Mouse (Mus musculus) neural tube, embryonic 13.5 days (tissue): Measurements from ENCODE around the gene Olfr1424. TPM values are rescaled to one million over a fixed set of nuclear protein-coding genes. Genes with fewer than 3 reads are reported as not detected.
"Not testable (repeated sequence)": the region's sequence is repeated elsewhere in the genome, so short reads cannot be mapped to it uniquely, and the experiment has no call there.

Source experiments
- ATAC-seq: fragments of 200-750 bp; cut with Nextera tagmentation; 2 replicates; pipeline ENCODE4 v1.8.0; 2017; ENCODE audit warnings: low read depth, mild to moderate bottlenecking, moderate TSS enrichment, moderate library complexity
- H3K27ac ChIP-seq: fragments of 300-500 bp; sonication (generic); replicated peaks from 2 replicates; pipeline ENCODE4 v1.5.1; 2015; ENCODE audit warnings: moderate library complexity, mild to moderate bottlenecking, inconsistent platforms
- H3K27me3 ChIP-seq: fragments of 300-500 bp; sonication (generic); 2 replicates; pipeline ENCODE4 v1.6.1; 2015; ENCODE audit warnings: mild to moderate bottlenecking, inconsistent platforms
- H3K36me3 ChIP-seq: fragments of 300-500 bp; sonication (generic); 2 replicates; pipeline ENCODE4 v1.6.1; 2015; ENCODE audit warnings: mild to moderate bottlenecking, inconsistent platforms
- H3K4me1 ChIP-seq: fragments of 300-500 bp; sonication (generic); replicated peaks from 2 replicates; pipeline ENCODE4 v1.6.1; 2015; ENCODE audit warnings: inconsistent platforms
- H3K4me2 ChIP-seq: fragments of 300-500 bp; sonication (generic); 2 replicates; pipeline ENCODE4 v1.6.1; 2015; ENCODE audit warnings: inconsistent platforms, mild to moderate bottlenecking, moderate library complexity
- H3K4me3 ChIP-seq: fragments of 300-500 bp; sonication (generic); 2 replicates; pipeline ENCODE4 v1.5.1; 2015; ENCODE audit warnings: mild to moderate bottlenecking, inconsistent platforms
- H3K9ac ChIP-seq: fragments of 300-500 bp; sonication (generic); 2 replicates; pipeline ENCODE4 v1.6.1; 2015; ENCODE audit warnings: moderate library complexity, mild to moderate bottlenecking, inconsistent platforms
- H3K9me3 ChIP-seq: fragments of 300-500 bp; sonication (generic); 2 replicates; pipeline ENCODE4 v1.6.1; 2016; ENCODE audit warnings: inconsistent platforms
- WGBS: fragments of 180-500 bp; shearing (Covaris S2); methylation state at CpG from one replicate; pipeline ENCODE4 v1.1.7; 2015; 5-methylcytosine and 5-hydroxymethylcytosine counted together
- polyA plus RNA-seq: library from polyadenylated mRNA; unstranded; fragments of >200 nt; fragmentation: Nextera tagmentation; extraction: Ambion mirVana; gene quantifications from 2 replicates; pipeline ENCODE4 v1.2.1, GENCODE M21; 2015

The Olfr1424 gene
- polyA plus RNA-seq, result not detected in 2 replicates

DNA sequence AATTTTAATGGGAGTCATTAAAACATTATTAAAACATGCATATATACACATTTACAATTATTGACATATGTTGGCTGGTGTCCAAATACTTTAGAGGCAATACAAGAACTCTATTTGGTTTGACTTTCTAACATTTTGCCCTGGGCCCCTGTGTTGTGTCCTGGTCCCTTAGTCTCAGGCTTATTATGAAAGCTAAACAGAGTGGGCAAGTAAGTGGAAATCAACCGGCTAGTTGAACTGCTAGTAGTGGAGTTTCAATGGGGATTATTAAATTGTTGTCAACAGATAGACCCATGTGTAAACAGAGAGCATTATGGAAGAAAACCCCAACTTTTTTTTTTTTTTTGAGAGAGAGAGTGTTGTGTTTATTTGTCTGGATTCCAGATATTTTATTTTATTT, at the start of gene Olfr1424:
TSS of gene Olfr1424 (minus strand) at position 101 of the 400 bp plus-strand sequence.
- not testable (repeated sequence) for ATAC-seq, H3K27ac ChIP-seq, H3K4me2 ChIP-seq, H3K4me3 ChIP-seq, H3K4me1 ChIP-seq, H3K27me3 ChIP-seq, H3K9me3 ChIP-seq, H3K36me3 ChIP-seq, H3K9ac ChIP-seq
- 85% methylated on average over 1 of the region's 1 CpGs for WGBS

DNA sequence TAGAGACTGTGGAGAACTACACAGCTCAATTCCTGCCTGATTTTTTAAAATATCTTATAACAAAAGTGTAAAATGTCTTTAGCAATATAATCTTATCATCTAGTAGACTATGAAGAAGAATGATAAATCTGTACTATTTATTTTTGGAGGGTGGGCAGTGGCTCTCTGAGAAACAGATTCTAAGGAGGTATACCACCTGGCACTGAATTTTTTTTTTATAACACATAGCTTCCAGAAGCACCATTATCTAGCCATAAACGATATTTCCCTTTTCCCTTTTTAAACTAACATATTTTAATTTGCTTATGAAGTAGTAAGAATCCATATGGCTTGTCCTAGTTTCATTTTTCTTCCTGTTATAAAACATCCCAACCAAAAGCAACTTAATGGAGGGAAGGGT, 42.1 kb upstream of the Olfr1424 start:
- Histone ChIP-seq H3K36me3 (no peaks in the 10 kb centered on the region), H3K27me3 (no peaks in the 10 kb centered on the region), H3K9ac (no peak overlapping the region), H3K4me2 (no peak overlapping the region), H3K4me3 (no peak overlapping the region), H3K9me3 (no peaks in the 10 kb centered on the region), H3K4me1 (no peaks in the 10 kb centered on the region), H3K27ac (no peak overlapping the region)
- 77% methylated on average over 1 of the region's 1 CpGs for WGBS
- no peak for ATAC-seq

GRCm38 (mm10) chr19:12103234-12103633, 40.8 kb upstream of the Olfr1424 start, which contains the start of gene Olfr1427:
Gene Olfr1427, minus strand, starts transcription at chr19:12103334.
- Histone ChIP-seq H3K4me2 (no peak within 1 kb of the TSS), H3K27me3 (no peaks in the 10 kb centered on the region), H3K9me3 (no peaks in the 10 kb centered on the region), H3K4me3 (no peak within 1 kb of the TSS), H3K36me3 (no peaks in the 10 kb centered on the region), H3K27ac (no peak within 1 kb of the TSS), H3K4me1 (no peaks in the 10 kb centered on the region), H3K9ac (no peak within 1 kb of the TSS)
- 93% methylated on average over 2 of the region's 2 CpGs for WGBS
- ATAC-seq, result no peak

GRCm38 (mm10) chr19:12091913-12092312, 29.4 kb upstream of the Olfr1424 start, which contains the start of gene Olfr1426:
Gene Olfr1426, minus strand, starts transcription at chr19:12092013.
- Histone ChIP-seq H3K9me3 (no peaks in the 10 kb centered on the region), H3K4me1 (no peaks in the 10 kb centered on the region), H3K27me3 (no peaks in the 10 kb centered on the region), H3K9ac (no peak within 1 kb of the TSS), H3K4me3 (no peak within 1 kb of the TSS), H3K4me2 (no peak within 1 kb of the TSS), H3K36me3 (no peaks in the 10 kb centered on the region), H3K27ac (no peak within 1 kb of the TSS)
- ATAC-seq, result no peak
- WGBS, result 85% methylated on average over 1 of the region's 1 CpGs

- not testable (repeated sequence) for H3K36me3 ChIP-seq, H3K4me2 ChIP-seq, H3K4me1 ChIP-seq, H3K9me3 ChIP-seq, H3K27ac ChIP-seq, H3K9ac ChIP-seq, H3K4me3 ChIP-seq, H3K27me3 ChIP-seq, ATAC-seq
- 84% methylated on average over 4 of the region's 4 CpGs for WGBS
Observed at GRCm38 (mm10) chr19:12077631-12078030, 15.1 kb upstream of the Olfr1424 start, which contains the start of gene Olfr1425. Gene Olfr1425, minus strand, starts transcription at chr19:12077731.

DNA sequence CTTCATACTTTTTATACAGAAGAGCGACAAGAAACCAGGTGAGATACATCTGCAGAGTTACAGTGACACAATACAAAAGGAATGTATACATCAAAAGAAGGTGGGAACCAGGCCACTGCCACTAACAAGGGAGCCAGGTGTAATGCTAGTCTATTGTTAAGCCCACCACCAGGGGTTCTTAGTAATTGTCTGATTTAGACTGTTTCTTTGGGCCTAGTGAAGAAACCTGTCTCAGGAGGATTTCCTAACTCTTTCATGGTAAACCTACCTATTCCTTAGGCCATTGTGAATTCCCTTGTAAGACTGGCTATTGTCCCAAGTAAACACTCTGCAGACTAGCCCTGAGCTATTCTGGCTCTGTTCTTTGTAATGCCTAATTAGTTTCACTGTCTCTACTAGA, 7.1 kb upstream of the Olfr1424 start:
- not testable (repeated sequence) for H3K9me3 ChIP-seq, H3K9ac ChIP-seq, H3K4me2 ChIP-seq, H3K4me1 ChIP-seq, ATAC-seq, H3K36me3 ChIP-seq, H3K4me3 ChIP-seq, H3K27me3 ChIP-seq, H3K27ac ChIP-seq
- 93% methylated on average over 1 of the region's 1 CpGs for WGBS

DNA sequence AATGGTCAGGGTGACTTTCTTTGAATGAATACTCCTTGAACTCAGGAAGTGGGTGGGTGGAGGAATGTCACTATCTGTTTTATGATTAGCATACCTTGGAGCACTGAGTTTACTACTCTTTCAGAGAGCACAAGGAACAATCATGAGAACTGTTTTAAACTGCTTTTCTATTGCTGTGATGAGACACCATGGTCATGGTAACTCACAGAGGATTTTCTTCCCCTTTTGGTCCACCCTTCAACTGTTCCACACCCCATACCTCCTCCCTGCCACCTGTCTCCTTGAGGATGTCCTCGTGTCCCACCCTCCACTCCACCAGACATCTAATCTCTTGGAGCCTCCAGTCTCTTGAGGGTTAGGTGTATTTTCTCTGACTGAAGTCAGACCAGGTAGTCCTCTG, 5.3 kb upstream of the Olfr1424 start:
- ATAC-seq, H3K4me1 ChIP-seq, H3K27me3 ChIP-seq, H3K9me3 ChIP-seq, H3K4me2 ChIP-seq, H3K4me3 ChIP-seq, H3K36me3 ChIP-seq, H3K9ac ChIP-seq, H3K27ac ChIP-seq: not testable (repeated sequence)
- 74% methylated on average over 1 of the region's 1 CpGs for WGBS

DNA sequence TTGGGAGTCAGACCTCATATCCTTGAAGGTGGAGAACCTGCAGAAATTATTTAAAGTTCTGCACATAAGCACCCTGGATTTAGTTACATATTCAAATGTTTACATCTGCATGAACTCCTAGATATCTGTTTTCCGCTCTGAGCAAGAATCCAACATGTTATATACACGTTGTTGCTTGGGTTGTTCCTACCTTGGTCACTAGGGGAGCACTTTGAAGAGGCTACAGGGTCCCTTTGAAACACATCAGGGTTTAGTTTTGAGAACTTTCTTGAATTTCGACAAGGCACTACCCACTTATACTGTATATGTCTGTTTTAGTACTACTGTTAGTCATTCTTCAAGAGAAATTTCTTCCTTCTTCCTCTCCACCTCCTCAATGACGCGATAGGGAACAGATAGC, 19.3 kb downstream of the Olfr1424 start:
- Histone ChIP-seq H3K4me3 (no peak overlapping the region), H3K9ac (no peak overlapping the region), H3K9me3 (no peaks in the 10 kb centered on the region), H3K4me2 (no peak overlapping the region), H3K36me3 (no peaks in the 10 kb centered on the region), H3K27me3 (no peaks in the 10 kb centered on the region), H3K27ac (no peak overlapping the region), H3K4me1 (no peaks in the 10 kb centered on the region)
- 93% methylated on average over 5 of the region's 5 CpGs for WGBS
- ATAC-seq, result no peak

GRCm38 (mm10) chr19:12041217-12041616, 21.3 kb downstream of the Olfr1424 start, which contains the start of gene Olfr1423:
Gene Olfr1423, minus strand, starts transcription at chr19:12041317.
- H3K4me1 ChIP-seq, result no peaks in the 10 kb centered on the region
- ATAC-seq, result no peak
- WGBS, result 72% methylated on average over 2 of the region's 2 CpGs

DNA sequence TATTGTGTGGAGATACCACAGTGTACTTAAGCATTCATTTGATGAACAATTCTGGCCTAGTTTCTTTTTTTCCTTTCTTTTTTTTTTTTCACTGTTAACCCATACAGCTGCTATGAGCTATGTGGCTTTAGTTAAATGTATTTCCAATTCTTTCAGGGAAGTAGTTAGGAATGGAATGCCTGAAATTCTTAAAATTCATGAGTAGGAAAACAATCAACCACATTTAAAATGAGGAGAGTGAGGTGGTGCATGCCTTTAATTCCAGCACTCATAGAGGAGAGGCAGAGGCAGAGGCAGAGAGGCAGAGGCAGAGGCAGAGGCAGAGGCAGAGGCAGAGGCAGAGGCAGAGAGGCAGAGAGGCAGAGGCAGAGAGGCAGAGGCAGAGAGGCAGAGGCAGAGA, 24.8 kb downstream of the Olfr1424 start:
- no peak overlapping the region for H3K4me2 ChIP-seq
- no peaks in the 10 kb centered on the region for H3K9me3 ChIP-seq
- H3K4me1 ChIP-seq, result no peaks in the 10 kb centered on the region
- H3K36me3 ChIP-seq, result no peaks in the 10 kb centered on the region
- no peak overlapping the region for H3K9ac ChIP-seq
- no peak for ATAC-seq
- H3K27me3 ChIP-seq, result no peaks in the 10 kb centered on the region
- H3K4me3 ChIP-seq, result no peak overlapping the region
- no peak overlapping the region for H3K27ac ChIP-seq

More at GRCm38 (mm10) chr19:12041217-12041616, 21.3 kb downstream of the Olfr1424 start, which contains the start of gene Olfr1423:
- no peaks in the 10 kb centered on the region for H3K27me3 ChIP-seq
- H3K9ac ChIP-seq, result no peak within 1 kb of the TSS
- no peaks in the 10 kb centered on the region for H3K36me3 ChIP-seq
- no peak within 1 kb of the TSS for H3K4me2 ChIP-seq
- no peaks in the 10 kb centered on the region for H3K9me3 ChIP-seq
- H3K4me3 ChIP-seq, result no peak within 1 kb of the TSS
- no peak within 1 kb of the TSS for H3K27ac ChIP-seq

DNA sequence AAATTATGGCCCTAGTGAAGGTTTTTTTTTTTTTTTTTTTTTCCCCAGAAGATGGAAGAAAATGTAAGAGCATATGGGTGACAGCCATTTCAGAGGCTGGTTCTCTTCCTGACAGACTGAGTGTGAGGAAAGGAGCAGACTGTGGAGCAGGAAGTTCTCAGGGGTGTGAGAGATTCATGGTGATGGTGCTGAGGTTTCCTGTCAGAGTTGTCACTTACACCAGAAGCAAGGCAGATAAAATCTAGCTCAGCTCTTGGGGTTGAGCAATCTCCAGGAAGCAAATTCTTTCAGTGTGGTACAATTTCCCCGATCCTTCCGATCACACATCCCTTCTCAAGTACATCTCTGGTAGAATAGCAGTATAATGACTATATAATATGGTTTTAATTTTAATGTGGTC, 35.9 kb downstream of the Olfr1424 start:
- H3K4me2 ChIP-seq, result no peak overlapping the region

DNA sequence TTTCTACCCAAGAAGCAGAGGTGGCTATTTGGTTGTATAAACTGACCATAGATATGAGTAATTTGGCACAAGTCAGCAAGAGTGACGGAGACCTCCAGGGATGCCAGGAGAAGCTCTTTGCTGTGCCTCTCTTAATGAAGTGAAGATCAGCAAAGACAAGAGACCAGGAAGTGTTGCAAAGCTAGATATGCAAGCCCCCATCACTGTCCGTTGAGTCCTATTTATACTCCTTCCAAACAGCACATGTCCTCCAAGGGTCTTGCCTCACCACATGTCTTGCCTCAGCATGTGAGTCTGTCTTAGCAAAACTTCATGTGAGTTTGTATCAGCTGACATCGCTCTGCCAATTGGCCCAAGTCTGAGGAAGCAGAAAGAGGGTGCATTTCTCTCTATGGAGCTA, 37.1 kb downstream of the Olfr1424 start:
- 92% methylated on average over 3 of the region's 3 CpGs for WGBS

More for the DNA sequence above, 35.9 kb downstream of the Olfr1424 start:
- WGBS, result 90% methylated on average over 2 of the region's 2 CpGs
- H3K4me3 ChIP-seq, result no peak overlapping the region
- H3K27ac ChIP-seq, result no peak overlapping the region
- no peaks in the 10 kb centered on the region for H3K36me3 ChIP-seq
- H3K27me3 ChIP-seq, result no peaks in the 10 kb centered on the region
- H3K4me1 ChIP-seq, result no peaks in the 10 kb centered on the region
- no peaks in the 10 kb centered on the region for H3K9me3 ChIP-seq
- ATAC-seq, result no peak
- no peak overlapping the region for H3K9ac ChIP-seq

DNA sequence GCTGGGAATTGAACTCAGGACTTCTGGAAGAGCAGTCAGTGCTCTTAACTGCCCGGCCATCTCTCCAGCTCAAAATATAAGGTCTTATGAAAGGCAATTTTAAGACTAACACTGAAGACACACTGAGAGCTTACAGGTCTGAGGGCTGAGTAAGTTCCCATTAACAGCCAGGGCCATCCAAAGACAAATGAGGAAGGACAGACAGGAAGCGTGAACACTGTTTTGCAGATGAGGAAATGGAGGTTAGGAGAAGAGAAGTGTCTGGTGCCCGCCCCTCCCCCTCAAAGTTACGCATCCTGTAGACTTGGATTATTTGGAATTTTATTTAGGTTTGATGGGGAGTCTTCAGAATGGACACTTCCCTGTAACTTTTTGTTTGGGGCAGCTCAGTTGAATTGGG, 38.3 kb downstream of the Olfr1424 start:
- Histone ChIP-seq H3K27ac (no peak overlapping the region), H3K9me3 (no peaks in the 10 kb centered on the region), H3K4me3 (no peak overlapping the region), H3K4me2 (no peak overlapping the region), H3K4me1 (no peaks in the 10 kb centered on the region), H3K27me3 (no peaks in the 10 kb centered on the region), H3K9ac (no peak overlapping the region), H3K36me3 (no peaks in the 10 kb centered on the region)
- no peak for ATAC-seq
- 83% methylated on average over 4 of the region's 4 CpGs for WGBS

More for the DNA sequence above, 37.1 kb downstream of the Olfr1424 start:
- Histone ChIP-seq H3K4me3 (no peak overlapping the region), H3K4me1 (no peaks in the 10 kb centered on the region), H3K27me3 (no peaks in the 10 kb centered on the region), H3K36me3 (no peaks in the 10 kb centered on the region), H3K4me2 (no peak overlapping the region), H3K9ac (no peak overlapping the region), H3K9me3 (no peaks in the 10 kb centered on the region), H3K27ac (no peak overlapping the region)
- no peak for ATAC-seq
